Mouse (Mus musculus): ENCODE measurements around the gene S100a3. TPM values are rescaled to one million over a fixed set of nuclear protein-coding genes. Genes with fewer than 3 reads are reported as not detected.

The S100a3 gene
- total and polyA plus RNA-seq, 3 experiments = 0.03 to 0.04 TPM; not detected in 1

DNA sequence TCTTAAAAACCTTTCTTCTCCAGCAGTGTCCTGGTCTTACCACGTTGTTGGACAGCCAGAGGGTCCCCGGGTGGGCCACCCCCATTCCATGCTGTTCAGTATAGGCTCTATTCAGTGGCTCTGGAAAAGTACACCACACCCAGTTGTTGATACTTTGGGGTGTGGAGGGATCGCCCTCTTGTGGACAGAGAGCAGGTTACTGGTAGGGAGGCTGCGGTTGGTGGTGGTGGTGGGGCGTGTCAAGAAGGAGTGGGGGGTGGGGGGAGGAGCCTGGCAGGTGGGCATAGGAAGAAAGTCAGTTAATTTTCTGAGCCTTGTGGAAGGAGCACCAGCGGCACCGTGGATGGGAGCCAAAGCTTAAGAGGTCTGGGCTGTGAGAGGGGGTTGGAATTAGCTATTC is 55.0 kb downstream of the S100a3 start (continued):
- TF ChIP-seq CHD1 (IDR thresholded peaks at IDR 0.05; ENCODE audit: low read depth, low read length) (no peak), USF2 (IDR thresholded peaks at IDR 0.05; ENCODE audit: borderline replicate concordance in 1 of 2, insufficient read depth in 1 of 2, low read depth in 1 of 2, low read length in 2 of 2) (no peak), TBP (IDR thresholded peaks at IDR 0.05; ENCODE audit: low read depth, low read length) (no peak)

DNA sequence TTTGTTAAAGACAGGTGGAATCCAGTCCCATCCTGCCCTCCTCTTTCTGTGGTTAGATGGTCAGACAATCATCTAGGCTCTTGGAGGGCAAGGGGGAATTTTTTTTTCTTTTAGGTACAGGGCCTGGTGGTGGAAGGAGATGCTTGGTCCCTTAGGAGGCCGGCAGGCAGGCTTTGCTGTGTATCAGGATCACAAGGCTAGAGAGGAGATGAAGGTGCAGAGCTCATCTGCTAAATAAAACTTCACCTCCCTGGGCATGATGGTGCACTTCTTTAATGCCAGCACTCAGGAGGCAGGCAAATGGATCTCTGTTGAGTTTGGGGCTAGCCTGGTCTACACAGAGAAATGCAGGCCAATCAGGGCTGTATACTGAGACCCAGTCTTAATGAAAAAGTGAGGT is 55.5 kb downstream of the S100a3 start:
- no peak for DNase-seq (ENCODE audit: low read depth, low spot score)
- Histone ChIP-seq H3K4me1 (ENCODE audit: control insufficient read depth in 1 of 2, insufficient read depth in 2 of 2, low read length in 2 of 2) (peaks cover 0 to 19% of the 10 kb centered on the region in 2 experiments; a peak in 2 of 4 replicates), H3K27ac (ENCODE audit: control insufficient read depth, low read depth, low read length) (no peak overlapping the region), H3K9me3 (replicated peaks; ENCODE audit: insufficient read depth, low read length) (no peaks in the 10 kb centered on the region), H3K79me2 (ENCODE audit: control insufficient read depth, insufficient read depth, low read length, poor library complexity) (no peaks in the 10 kb centered on the region), H3K9ac (ENCODE audit: control insufficient read depth, low read depth, low read length, poor library complexity, severe bottlenecking) (no peak overlapping the region), H3K4me3 (ENCODE audit: control insufficient read depth in 1 of 2, insufficient read depth in 1 of 2, low read depth in 2 of 2, low read length in 2 of 2) (no peak overlapping the region), H3K36me3 (ENCODE audit: control insufficient read depth in 1 of 2, insufficient read depth in 2 of 2, low read length in 2 of 2) (peaks cover 0 to 15% of the 10 kb centered on the region in 2 experiments; a peak in 2 of 4 replicates), H3K27me3 (ENCODE audit: control insufficient read depth in 1 of 2, insufficient read depth in 2 of 2, low read length in 2 of 2) (peaks cover 0 to 2% of the 10 kb centered on the region in 2 experiments; a peak in 1 of 4 replicates)
- no peak for TF ChIP-seq MEF2A (IDR thresholded peaks at IDR 0.05; ENCODE audit: extremely low read depth, insufficient replicate concordance, low read depth, low read length, poor library complexity, severe bottlenecking)
- TF ChIP-seq ZKSCAN1 (IDR thresholded peaks at IDR 0.05; ENCODE audit: low read depth, low read length) = no peak
- no peak for TF ChIP-seq MAFK (IDR thresholded peaks at IDR 0.05; ENCODE audit: borderline replicate concordance, low read depth, low read length)
- TF ChIP-seq CHD1 (IDR thresholded peaks at IDR 0.05; ENCODE audit: low read depth, low read length) = no peak
- no peak for TF ChIP-seq POLR2AphosphoS5 (IDR thresholded peaks at IDR 0.05; ENCODE audit: borderline replicate concordance, low read depth, low read length)
- no peak for TF ChIP-seq RAD21 (IDR thresholded peaks at IDR 0.05; ENCODE audit: low read depth, low read length)
- TF ChIP-seq CHD2 (IDR thresholded peaks at IDR 0.05; ENCODE audit: low read length) = no peak
- TF ChIP-seq TAL1 (IDR thresholded peaks at IDR 0.05; ENCODE audit: low read length) = no peak
- no peak for TF ChIP-seq NELFE (IDR thresholded peaks at IDR 0.05; ENCODE audit: low read depth, low read length)
- no peak for TF ChIP-seq JUND (IDR thresholded peaks at IDR 0.05; ENCODE audit: low read depth, low read length)
- no peak for TF ChIP-seq ZMIZ1 (IDR thresholded peaks at IDR 0.05; ENCODE audit: low read depth, low read length)
- no peak for TF ChIP-seq ETS1 (IDR thresholded peaks at IDR 0.05; ENCODE audit: low read depth, low read length)
- TF ChIP-seq RCOR1 (IDR thresholded peaks at IDR 0.05; ENCODE audit: low read depth, low read length) = no peak
- no peak for TF ChIP-seq POLR2A (IDR thresholded peaks at IDR 0.05; ENCODE audit: control insufficient read depth in 1 of 2, insufficient read depth in 1 of 2, low read depth in 1 of 2, low read length in 2 of 2, poor library complexity in 1 of 2)
- no peak for TF ChIP-seq USF2 (IDR thresholded peaks at IDR 0.05; ENCODE audit: borderline replicate concordance in 1 of 2, insufficient read depth in 1 of 2, low read depth in 1 of 2, low read length in 2 of 2)
- no peak for TF ChIP-seq ELF1 (IDR thresholded peaks at IDR 0.05; ENCODE audit: low read depth, low read length)
- TF ChIP-seq TBP (IDR thresholded peaks at IDR 0.05; ENCODE audit: low read depth, low read length) = no peak
- no peak for TF ChIP-seq GABPA (IDR thresholded peaks at IDR 0.05; ENCODE audit: low read depth, low read length)
